Mouse (Mus musculus): ENCODE measurements around the gene Srarp. TPM values are rescaled to one million over a fixed set of nuclear protein-coding genes. Genes with fewer than 3 reads are reported as not detected.

Gene Srarp
- polyA plus RNA-seq, 1 experiment from 2014 or later = not detected

DNA sequence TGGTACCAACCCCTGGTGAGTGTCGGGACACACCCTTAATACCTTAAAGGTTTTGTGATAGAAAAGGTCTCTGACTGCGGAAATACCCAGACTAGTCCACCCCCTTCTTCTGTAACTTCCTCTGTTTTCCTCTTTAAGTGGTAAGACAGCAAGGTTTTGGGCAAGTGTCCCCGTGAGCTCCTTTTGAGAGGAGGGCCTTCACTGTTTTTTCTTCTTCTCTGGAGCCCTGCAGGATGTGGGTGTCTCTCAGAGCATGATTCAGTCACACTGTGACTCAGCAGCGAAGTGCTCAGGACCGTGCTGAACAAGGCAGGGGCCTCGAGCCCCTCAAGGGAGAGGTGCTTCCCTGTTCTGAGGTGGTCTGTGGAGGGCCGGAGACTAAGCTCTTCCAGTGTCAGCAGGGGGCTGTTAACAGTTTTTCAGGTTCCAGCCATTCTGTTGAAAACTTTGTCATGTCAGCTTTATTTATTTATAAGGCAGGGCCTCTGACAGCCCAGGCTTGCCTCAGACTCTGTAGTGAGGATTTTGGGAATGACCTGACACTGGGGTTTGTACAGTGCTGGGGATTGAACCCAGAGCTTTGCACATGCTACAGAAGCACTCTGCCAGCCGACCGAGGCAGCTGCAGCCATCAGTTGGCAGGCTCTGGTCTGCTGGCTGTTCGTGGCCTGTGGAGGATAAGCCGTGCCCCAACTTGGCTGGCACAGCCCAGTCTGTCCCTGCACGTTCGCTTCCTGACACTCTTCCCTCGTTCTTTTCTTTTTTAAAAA, 18.9 kb upstream of the Srarp start:
- H3K9ac ChIP-seq (ENCODE audit: low read depth, low read length) = no peak overlapping the region
- no peak for TF ChIP-seq CTCF (IDR thresholded peaks at IDR 0.05; ENCODE audit: low read depth)
- no peak overlapping the region for H3K4me3 ChIP-seq (ENCODE audit: low read depth, low read length)
- H3K9me3 ChIP-seq (ENCODE audit: control insufficient read depth) = no peaks in the 10 kb centered on the region
- 77% methylated on average over 14 of the region's 14 CpGs for WGBS
- no peak overlapping the region for H3K27ac ChIP-seq (ENCODE audit: low read depth, low read length)
- H3K4me1 ChIP-seq (replicated peaks; ENCODE audit: control insufficient read depth, insufficient read depth, low read length) = no peaks in the 10 kb centered on the region
- no peaks in the 10 kb centered on the region for H3K27me3 ChIP-seq (replicated peaks; ENCODE audit: control insufficient read depth, insufficient read depth, low read length)
- H3K4me2 ChIP-seq (replicated peaks; ENCODE audit: low read depth) = no peak overlapping the region
- peaks cover 20% of the 10 kb centered on the region for H3K36me3 ChIP-seq (ENCODE audit: control insufficient read depth, insufficient read depth)
- no peak for ATAC-seq

DNA sequence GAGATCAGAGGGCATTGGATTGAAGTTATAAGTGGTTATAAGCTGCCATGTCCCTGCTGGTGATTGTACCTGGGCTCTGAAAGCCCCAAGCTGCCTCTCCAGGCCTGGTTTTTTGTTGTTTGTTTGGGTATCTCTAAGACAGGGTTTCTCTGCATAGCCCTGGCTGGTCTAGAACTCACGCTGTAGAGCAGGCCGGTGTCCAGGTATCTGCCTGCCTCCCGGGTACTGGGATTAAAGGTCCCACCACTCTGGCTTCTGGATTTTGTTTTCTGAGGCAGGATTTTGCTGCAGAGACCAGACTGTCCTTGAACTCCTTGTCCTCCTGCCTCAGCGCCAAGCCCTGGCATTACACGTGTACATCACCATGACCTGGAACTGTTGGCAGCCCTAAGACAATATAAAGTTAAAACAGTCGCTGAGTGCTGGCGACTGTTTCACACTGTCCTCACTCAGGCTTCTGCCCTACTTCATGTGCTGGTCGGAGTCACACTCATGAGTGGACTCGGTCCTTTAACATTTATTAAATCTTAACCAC, 16.1 kb upstream of the Srarp start:
- peaks cover 36% of the 10 kb centered on the region for H3K36me3 ChIP-seq (ENCODE audit: control insufficient read depth, insufficient read depth)
- H3K4me1 ChIP-seq (replicated peaks; ENCODE audit: control insufficient read depth, insufficient read depth, low read length) = no peaks in the 10 kb centered on the region
- H3K27me3 ChIP-seq (replicated peaks; ENCODE audit: control insufficient read depth, insufficient read depth, low read length) = no peaks in the 10 kb centered on the region
- no peak overlapping the region for H3K27ac ChIP-seq (ENCODE audit: low read depth, low read length)
- ATAC-seq = no peak
- H3K9me3 ChIP-seq (ENCODE audit: control insufficient read depth) = no peaks in the 10 kb centered on the region
- no peak overlapping the region for H3K9ac ChIP-seq (ENCODE audit: low read depth, low read length)
- no peak overlapping the region for H3K4me3 ChIP-seq (ENCODE audit: low read depth, low read length)
- no peak overlapping the region for H3K4me2 ChIP-seq (replicated peaks; ENCODE audit: low read depth)
- WGBS = 88% methylated on average over 9 of the region's 9 CpGs
- no peak for TF ChIP-seq CTCF (IDR thresholded peaks at IDR 0.05; ENCODE audit: low read depth)

DNA sequence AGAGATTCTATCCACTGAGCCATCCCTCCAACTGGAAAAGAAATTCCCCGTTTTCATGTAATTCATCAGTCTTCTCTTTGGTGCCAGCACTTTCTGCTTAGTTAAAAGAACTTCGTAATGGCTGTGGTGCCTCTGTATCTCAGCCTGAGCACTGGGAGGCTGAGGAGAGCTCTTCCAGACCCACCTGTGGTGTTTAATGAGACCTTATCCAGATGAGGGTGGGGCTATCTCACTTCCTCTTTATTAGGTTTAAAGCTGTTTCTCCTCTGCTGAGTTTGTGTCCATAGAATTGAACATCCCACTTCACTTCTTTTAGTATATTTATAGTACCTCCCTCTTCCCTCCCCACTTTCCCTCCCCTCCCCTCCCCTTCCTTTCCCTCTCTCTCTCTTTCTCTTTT, 15.3 kb upstream of the Srarp start:
- Histone ChIP-seq H3K4me1 (replicated peaks; ENCODE audit: control insufficient read depth, insufficient read depth, low read length) (no peaks in the 10 kb centered on the region), H3K27ac (ENCODE audit: low read depth, low read length) (no peak overlapping the region), H3K9ac (ENCODE audit: low read depth, low read length) (no peak overlapping the region), H3K36me3 (ENCODE audit: control insufficient read depth, insufficient read depth) (peaks cover 36% of the 10 kb centered on the region), H3K9me3 (ENCODE audit: control insufficient read depth) (no peaks in the 10 kb centered on the region), H3K4me3 (ENCODE audit: low read depth, low read length) (no peak overlapping the region), H3K27me3 (replicated peaks; ENCODE audit: control insufficient read depth, insufficient read depth, low read length) (no peaks in the 10 kb centered on the region), H3K4me2 (replicated peaks; ENCODE audit: low read depth) (no peak overlapping the region)
- no peak for ATAC-seq
- 81% methylated on average over 2 of the region's 2 CpGs for whole genome bisulfite sequencing
- TF ChIP-seq CTCF (IDR thresholded peaks at IDR 0.05; ENCODE audit: low read depth) = no peak

DNA sequence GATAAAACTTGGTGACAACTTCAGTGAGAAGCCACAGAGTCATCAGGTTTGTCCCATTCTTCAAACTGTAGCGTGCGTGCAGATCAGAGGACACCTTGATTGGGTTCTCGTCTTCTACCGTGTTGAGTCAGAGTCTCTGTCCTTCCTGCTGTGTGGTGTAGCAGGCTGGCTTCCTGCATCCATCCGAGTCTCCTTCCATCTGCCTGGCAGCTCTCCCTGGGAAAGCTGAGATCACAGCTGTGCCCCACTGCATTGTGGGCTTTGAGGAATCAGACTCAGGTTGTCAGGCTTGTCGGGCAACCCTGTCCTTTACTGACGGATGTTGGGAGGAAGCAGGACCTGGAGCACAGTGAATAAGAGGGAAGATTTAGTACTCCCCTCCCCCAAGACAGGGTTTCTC, 10.3 kb upstream of the Srarp start:
- Histone ChIP-seq H3K4me2 (replicated peaks; ENCODE audit: low read depth) (no peak overlapping the region), H3K36me3 (ENCODE audit: control insufficient read depth, insufficient read depth) (peaks cover 21% of the 10 kb centered on the region), H3K27me3 (replicated peaks; ENCODE audit: control insufficient read depth, insufficient read depth, low read length) (no peaks in the 10 kb centered on the region), H3K27ac (ENCODE audit: low read depth, low read length) (no peak overlapping the region), H3K4me3 (ENCODE audit: low read depth, low read length) (no peak overlapping the region), H3K9me3 (ENCODE audit: control insufficient read depth) (no peaks in the 10 kb centered on the region), H3K9ac (ENCODE audit: low read depth, low read length) (no peak overlapping the region), H3K4me1 (replicated peaks; ENCODE audit: control insufficient read depth, insufficient read depth, low read length) (peaks cover 4% of the 10 kb centered on the region; the same call in 1 of the 2 replicates)
- ATAC-seq = no peak
- 67% methylated on average over 7 of the region's 7 CpGs for WGBS
- TF ChIP-seq CTCF (IDR thresholded peaks at IDR 0.05; ENCODE audit: low read depth) = no peak

DNA sequence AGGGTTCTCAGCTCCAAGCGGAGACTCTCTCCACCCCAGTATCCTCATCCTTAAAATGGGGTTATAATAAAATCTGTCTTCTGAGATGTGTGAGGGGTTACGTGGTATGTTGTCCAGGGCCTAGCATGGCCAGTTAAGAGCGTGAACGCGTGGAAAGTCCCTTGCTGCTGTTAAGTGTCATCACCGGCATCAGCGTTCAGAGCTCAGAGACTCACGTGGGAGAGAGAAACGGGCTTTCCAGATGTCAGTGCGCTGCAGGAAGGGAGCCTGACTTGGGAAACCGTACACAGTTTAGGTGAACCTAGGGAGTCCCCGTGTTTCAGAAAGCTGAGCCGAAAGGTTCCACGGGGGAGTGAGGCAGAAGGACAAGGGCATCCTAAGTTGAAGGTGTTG, 9.4 kb upstream of the Srarp start:
- Histone ChIP-seq H3K4me3 (ENCODE audit: low read depth, low read length) (peak overlapping the region; percentile 95), H3K36me3 (ENCODE audit: control insufficient read depth, insufficient read depth) (peaks cover 21% of the 10 kb centered on the region), H3K4me1 (replicated peaks; ENCODE audit: control insufficient read depth, insufficient read depth, low read length) (peaks cover 4% of the 10 kb centered on the region; the same call in 1 of the 2 replicates), H3K27ac (ENCODE audit: low read depth, low read length) (no peak overlapping the region), H3K4me2 (replicated peaks; ENCODE audit: low read depth) (peak overlapping the region; percentile 94), H3K9me3 (ENCODE audit: control insufficient read depth) (no peaks in the 10 kb centered on the region), H3K27me3 (replicated peaks; ENCODE audit: control insufficient read depth, insufficient read depth, low read length) (no peaks in the 10 kb centered on the region), H3K9ac (ENCODE audit: low read depth, low read length) (peak overlapping the region; percentile 79)
- ATAC-seq = no peak
- 14% methylated on average over 14 of the region's 14 CpGs for WGBS
- TF ChIP-seq CTCF (IDR thresholded peaks at IDR 0.05; ENCODE audit: low read depth) = no peak

DNA sequence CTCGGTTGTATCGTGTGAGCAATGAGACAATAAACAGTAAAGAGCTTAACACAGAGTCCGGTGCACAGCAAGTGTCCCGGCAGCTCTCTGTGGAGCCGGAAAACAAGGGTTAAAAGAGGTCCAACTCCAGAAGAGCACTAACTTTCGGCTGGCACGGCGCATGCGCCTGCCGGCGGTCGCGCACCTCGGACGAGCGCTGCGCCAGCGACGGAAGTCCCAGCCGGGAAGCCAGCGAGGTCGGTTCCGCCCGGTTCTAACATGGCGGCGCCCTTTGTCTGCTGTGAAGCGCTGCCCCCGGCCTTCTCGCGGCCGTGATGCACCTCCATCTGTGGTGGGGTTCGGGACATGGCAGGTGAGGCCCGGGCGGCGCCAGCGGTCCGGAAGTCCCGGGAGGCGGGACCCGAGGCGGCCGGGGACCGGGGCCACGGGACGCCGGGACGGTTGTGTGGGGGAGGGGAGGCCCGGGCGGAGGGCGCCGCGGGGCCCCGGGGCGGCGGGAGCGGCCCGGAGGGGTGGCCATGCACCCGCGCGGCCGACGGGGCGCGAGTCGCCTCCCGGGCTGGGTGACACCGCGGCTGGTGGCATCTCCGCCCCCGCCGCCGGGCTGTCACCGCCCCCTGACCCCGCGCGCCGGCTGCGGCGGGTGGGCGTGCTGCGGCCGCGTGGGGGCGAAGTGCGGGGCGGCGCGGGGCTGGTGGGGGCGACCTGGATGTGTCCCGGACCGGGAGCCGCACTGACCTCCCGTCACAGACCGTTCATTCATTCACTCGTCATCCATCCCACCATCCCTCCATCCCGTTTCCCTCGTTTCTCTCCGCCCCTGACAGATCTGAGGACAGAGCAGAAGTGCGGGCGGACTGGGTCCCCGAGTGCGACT, 8.8 kb upstream of the Srarp start, which contains the start of gene Zbtb17:
Gene Zbtb17, plus strand, starts transcription at position 204 of the 877 bp plus-strand sequence.
- H3K4me1 ChIP-seq (replicated peaks; ENCODE audit: control insufficient read depth, insufficient read depth, low read length) = peaks cover 4% of the 10 kb centered on the region; the same call in 1 of the 2 replicates
- WGBS = under 1% methylated on average over 77 of the region's 102 CpGs
- peak within 1 kb of the TSS; percentile 95 for H3K4me3 ChIP-seq (ENCODE audit: low read depth, low read length)
- H3K4me2 ChIP-seq (replicated peaks; ENCODE audit: low read depth) = peak within 1 kb of the TSS; percentile 94
- H3K36me3 ChIP-seq (ENCODE audit: control insufficient read depth, insufficient read depth) = peaks cover 21% of the 10 kb centered on the region
- no peaks in the 10 kb centered on the region for H3K9me3 ChIP-seq (ENCODE audit: control insufficient read depth)
- H3K27ac ChIP-seq (ENCODE audit: low read depth, low read length) = peak within 1 kb of the TSS; percentile 50; the same call in 1 of the 2 replicates
- H3K27me3 ChIP-seq (replicated peaks; ENCODE audit: control insufficient read depth, insufficient read depth, low read length) = no peaks in the 10 kb centered on the region
- 0 out of 2 replicates have a peak, but pooled peaks have one; percentile 6 for TF ChIP-seq CTCF (IDR thresholded peaks at IDR 0.05; ENCODE audit: low read depth)
- ATAC-seq = peak; percentile 83
- peak within 1 kb of the TSS; percentile 79 for H3K9ac ChIP-seq (ENCODE audit: low read depth, low read length)

Measured in intestine, postnatal 0 days (tissue).